Comparison of ENCODE assay signal across 9 mouse cellular contexts in the genomic region with DNA sequence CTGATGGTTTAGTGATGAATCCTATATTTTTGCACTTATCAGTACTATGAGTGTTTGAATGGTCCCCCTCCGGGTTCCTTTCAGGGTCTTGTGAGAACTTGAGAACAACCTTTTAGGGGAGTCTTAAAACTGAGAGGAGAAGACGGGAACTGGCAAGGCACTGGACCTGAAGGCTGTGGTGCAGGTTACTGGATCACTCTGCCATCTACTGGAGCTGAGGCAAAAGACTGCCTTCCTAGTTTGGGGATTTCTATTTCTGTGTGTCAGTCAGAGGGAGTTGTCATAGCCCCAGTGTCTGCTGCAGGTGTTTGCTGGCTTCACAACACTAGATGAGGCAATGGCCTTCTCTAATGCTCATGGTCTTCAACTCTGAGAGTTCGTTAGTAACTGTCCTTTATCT.
A peak's percentile ranks its signal among the peaks of the same experiment; 100 is the strongest.
DNase-seq lines count a peak whose midpoint lies in the region; ATAC-seq lines count a peak whose summit lies in the region.
"Had no signal": no experiment of that assay in that cellular context is flagged by ENCODE, and none has a peak within 500 bp of the region (broad histone marks: within the 10 kb centered on the region; RNA-seq: fewer than 3 reads in every experiment).

No protein-coding gene starts in this region.

- no peaks in the 10 kb centered on the region for H3K27me3 ChIP-seq in hindbrain, embryonic 13.5 days
- no peaks in the 10 kb centered on the region for H3K27me3 ChIP-seq in hindbrain, embryonic 10.5 days (ENCODE audit: insufficient read depth, poor library complexity, severe bottlenecking)
- no peaks in the 10 kb centered on the region for H3K27me3 ChIP-seq in embryonic facial prominence, embryonic 10.5 days (replicated peaks; ENCODE audit: low read depth, poor library complexity, severe bottlenecking)

- no peaks in the 10 kb centered on the region for H3K9me3 ChIP-seq in hindbrain, embryonic 13.5 days
- H3K9me3 ChIP-seq in hindbrain, embryonic 10.5 days, result no peaks in the 10 kb centered on the region
- no peaks in the 10 kb centered on the region for H3K9me3 ChIP-seq in embryonic facial prominence, embryonic 10.5 days

- H3K9ac ChIP-seq in hindbrain, embryonic 13.5 days, result no peak overlapping the region

- H3K27ac ChIP-seq in hindbrain, embryonic 13.5 days, result no peak overlapping the region
- no peak overlapping the region for H3K27ac ChIP-seq in hindbrain, embryonic 10.5 days
- H3K27ac ChIP-seq in embryonic facial prominence, embryonic 10.5 days (replicated peaks), result no peak overlapping the region
- H3K27ac ChIP-seq: macrophage had no signal

- no peak for DNase-seq in hindbrain, embryonic 10.5 days (ENCODE audit: low spot score)
- DNase-seq in brain, adult 2 months (ENCODE audit: low read depth, low spot score), result peak; percentile 86
- DNase-seq in embryonic facial prominence, embryonic 10.5 days (ENCODE audit: low spot score), result peak; percentile 11
- DNase-seq in layer of hippocampus, adult 9-11 months, result peak; percentile 55
- DNase-seq in right cerebral cortex, postnatal 10 days (ENCODE audit: low spot score in 2 of 2), result peak; percentile 57 to 62
- no peak for DNase-seq in ovary, postnatal 36 days (ENCODE audit: low spot score)

- no peaks in the 10 kb centered on the region for H3K4me1 ChIP-seq in hindbrain, embryonic 13.5 days (replicated peaks)
- no peaks in the 10 kb centered on the region for H3K4me1 ChIP-seq in hindbrain, embryonic 10.5 days (replicated peaks)
- no peaks in the 10 kb centered on the region for H3K4me1 ChIP-seq in embryonic facial prominence, embryonic 10.5 days

- WGBS in hindbrain, embryonic 13.5 days, result 56% methylated on average over 3 of the region's 3 CpGs
- WGBS in hindbrain, embryonic 10.5 days, result 54% methylated on average over 3 of the region's 3 CpGs
- 56% methylated on average over 3 of the region's 3 CpGs for WGBS in embryonic facial prominence, embryonic 10.5 days

- no peak overlapping the region for H3K4me2 ChIP-seq in hindbrain, embryonic 13.5 days

- 0 out of 2 replicates have a peak, but pooled peaks have one; percentile 32 for ATAC-seq in hindbrain, embryonic 13.5 days (ENCODE audit: low FRiP score)
- ATAC-seq in megakaryocyte progenitor cell, adult 5-6 weeks (replicated peaks; ENCODE audit: poor library complexity), result no peak

- H3K36me3 ChIP-seq in hindbrain, embryonic 13.5 days, result no peaks in the 10 kb centered on the region
- no peaks in the 10 kb centered on the region for H3K36me3 ChIP-seq in hindbrain, embryonic 10.5 days
- no peaks in the 10 kb centered on the region for H3K36me3 ChIP-seq in embryonic facial prominence, embryonic 10.5 days (replicated peaks)

- no peak overlapping the region for H3K4me3 ChIP-seq in hindbrain, embryonic 13.5 days
- no peak overlapping the region for H3K4me3 ChIP-seq in hindbrain, embryonic 10.5 days
- no peak overlapping the region for H3K4me3 ChIP-seq in embryonic facial prominence, embryonic 10.5 days

Comparison
In these comparisons a context has a peak if more than half of its experiments do, and no peak if none do; other contexts are left out.
1. DNase-seq: peak in brain, adult 2 months (single experiment), embryonic facial prominence, embryonic 10.5 days (single experiment), layer of hippocampus, adult 9-11 months (single experiment) and right cerebral cortex, postnatal 10 days (2 of 2); none in hindbrain, embryonic 10.5 days (single experiment) and ovary, postnatal 36 days (single experiment).